ENCODE assay signal across 9 mouse cellular contexts in genomic region chr11:95914571-95914991, GRCm38 (mm10). TPM values are rescaled to one million over a fixed set of nuclear protein-coding genes. Genes with fewer than 3 reads are reported as not detected.
DNase-seq lines count a peak whose midpoint lies in the region; ATAC-seq and TF ChIP-seq lines count a peak whose summit lies in the region.
"Had no signal": no experiment of that assay in that cellular context is flagged by ENCODE, and none has a peak within 500 bp of the region (broad histone marks: within the 10 kb centered on the region; RNA-seq: fewer than 3 reads in every experiment).

TSS of gene B4galnt2 (minus strand) at chr11:95914891.

- H3K27me3 ChIP-seq in embryonic facial prominence, embryonic 14.5 days (replicated peaks; ENCODE audit: control insufficient read depth, insufficient read depth, low read length), result peaks cover 75% of the 10 kb centered on the region
- H3K27me3 ChIP-seq in intestine, embryonic 16.5 days (replicated peaks; ENCODE audit: control insufficient read depth, insufficient read depth, low read length), result peaks cover 5% of the 10 kb centered on the region
- H3K27me3 ChIP-seq in liver, embryonic 14.5 days (ENCODE audit: control insufficient read depth, insufficient read depth, low read length), result peaks cover 61% of the 10 kb centered on the region
- H3K27me3 ChIP-seq in splenic B cell, adult 2 months (ENCODE audit: control insufficient read depth, insufficient read depth, low read length, poor library complexity, severe bottlenecking), result no peaks in the 10 kb centered on the region; the same call in 1 of the 2 replicates

- no peaks in the 10 kb centered on the region for H3K9me3 ChIP-seq in embryonic facial prominence, embryonic 14.5 days (ENCODE audit: control insufficient read depth, low read length)
- no peaks in the 10 kb centered on the region for H3K9me3 ChIP-seq in intestine, embryonic 16.5 days (ENCODE audit: control insufficient read depth, low read length)
- H3K9me3 ChIP-seq in liver, embryonic 14.5 days (ENCODE audit: control insufficient read depth, low read length), result no peaks in the 10 kb centered on the region
- H3K9me3 ChIP-seq: G1E had no signal

- no peak within 1 kb of the TSS for H3K27ac ChIP-seq in gastrocnemius, adult 2 months
- H3K27ac ChIP-seq in embryonic facial prominence, embryonic 14.5 days (replicated peaks; ENCODE audit: low read depth, low read length), result no peak within 1 kb of the TSS
- H3K27ac ChIP-seq in intestine, embryonic 16.5 days (ENCODE audit: low read length), result peak within 1 kb of the TSS; percentile 86
- H3K27ac ChIP-seq in liver, embryonic 14.5 days, result no peak within 1 kb of the TSS

- no peak for TF ChIP-seq CTCF in gastrocnemius, adult 2 months (IDR thresholded peaks at IDR 0.05)
- TF ChIP-seq CTCF in liver, embryonic 14.5 days (IDR thresholded peaks at IDR 0.05; ENCODE audit: low read depth), result no peak

- DNase-seq in gastrocnemius, adult 2 months, result no peak
- no peak for DNase-seq in gastrocnemius, postnatal 10 days
- peak; percentile 17 for DNase-seq in 3134 (ENCODE audit: extremely low read depth, insufficient read length, low spot score)
- DNase-seq in embryonic facial prominence, embryonic 14.5 days (ENCODE audit: low spot score), result peak; percentile 11
- no peak for DNase-seq in liver, embryonic 14.5 days (ENCODE audit: low read depth in 3 of 3, low spot score in 3 of 3)
- DNase-seq in splenic B cell, adult 2 months (ENCODE audit: low read depth, low spot score), result peak; percentile 30
- no peak for DNase-seq in lung, postnatal 14 days

- peak within 1 kb of the TSS; percentile 21 for H3K4me2 ChIP-seq in embryonic facial prominence, embryonic 14.5 days (ENCODE audit: low read depth, low read length)
- peak within 1 kb of the TSS; percentile 48 for H3K4me2 ChIP-seq in intestine, embryonic 16.5 days (ENCODE audit: low read depth, low read length)
- H3K4me2 ChIP-seq in liver, embryonic 14.5 days (ENCODE audit: low read depth), result peak within 1 kb of the TSS; percentile 16

- under 1% methylated on average over 26 of the region's 35 CpGs for WGBS in embryonic facial prominence, embryonic 14.5 days
- WGBS in intestine, embryonic 16.5 days, result under 1% methylated on average over 35 of the region's 35 CpGs
- WGBS in liver, embryonic 14.5 days (ENCODE audit: insufficient replicate concordance), result 1% methylated on average over 35 of the region's 35 CpGs

- intact Hi-C loops in gastrocnemius, adult 2 months (cut with DNase I), result no loop called here

- ATAC-seq in embryonic facial prominence, embryonic 14.5 days (ENCODE audit: low read depth), result no peak
- ATAC-seq in intestine, embryonic 16.5 days, result peak; percentile 73
- ATAC-seq in liver, embryonic 14.5 days (ENCODE audit: insufficient read depth), result no peak

- H3K4me1 ChIP-seq in embryonic facial prominence, embryonic 14.5 days (ENCODE audit: control insufficient read depth, insufficient read depth, low read length), result peaks cover 5% of the 10 kb centered on the region; the same call in 1 of the 2 replicates
- H3K4me1 ChIP-seq in intestine, embryonic 16.5 days (ENCODE audit: control insufficient read depth, insufficient read depth, low read length), result peaks cover 4% of the 10 kb centered on the region
- H3K4me1 ChIP-seq in liver, embryonic 14.5 days (replicated peaks; ENCODE audit: control insufficient read depth in 2 of 2, insufficient read depth in 2 of 2, low read length in 1 of 2), result peaks cover 0 to 4% of the 10 kb centered on the region in 2 experiments; a peak in 2 of 4 replicates

- H3K9ac ChIP-seq in embryonic facial prominence, embryonic 14.5 days (ENCODE audit: low read depth, low read length), result 0 out of 2 replicates have a peak within 1 kb of the TSS, but pooled peaks have one; percentile 1
- H3K9ac ChIP-seq in intestine, embryonic 16.5 days (ENCODE audit: low read depth, low read length), result peak within 1 kb of the TSS; percentile 72
- H3K9ac ChIP-seq in liver, embryonic 14.5 days (replicated peaks), result no peak within 1 kb of the TSS

- peak within 1 kb of the TSS; percentile 30 for H3K4me3 ChIP-seq in gastrocnemius, adult 2 months
- peak within 1 kb of the TSS; percentile 19 for H3K4me3 ChIP-seq in embryonic facial prominence, embryonic 14.5 days (ENCODE audit: low read depth, low read length)
- peak within 1 kb of the TSS; percentile 54 for H3K4me3 ChIP-seq in intestine, embryonic 16.5 days (ENCODE audit: low read length)
- H3K4me3 ChIP-seq in liver, embryonic 14.5 days (ENCODE audit: insufficient read depth in 1 of 2, low read depth in 2 of 2, low read length in 2 of 2), result no peak within 1 kb of the TSS

- no peak for TF ChIP-seq EP300 in liver, embryonic 14.5 days (IDR thresholded peaks at IDR 0.05; ENCODE audit: low read depth)

- no peaks in the 10 kb centered on the region for H3K36me3 ChIP-seq in embryonic facial prominence, embryonic 14.5 days (ENCODE audit: control insufficient read depth, insufficient read depth, low read length)
- no peaks in the 10 kb centered on the region for H3K36me3 ChIP-seq in intestine, embryonic 16.5 days (ENCODE audit: control insufficient read depth, insufficient read depth, low read length)
- H3K36me3 ChIP-seq in liver, embryonic 14.5 days (replicated peaks; ENCODE audit: control insufficient read depth, insufficient read depth, low read depth), result no peaks in the 10 kb centered on the region
- no peaks in the 10 kb centered on the region for H3K36me3 ChIP-seq in splenic B cell, adult 2 months (ENCODE audit: control insufficient read depth, insufficient read depth, low read length, poor library complexity, severe bottlenecking)
- H3K36me3 ChIP-seq: G1E had no signal

RNA-seq across cellular contexts. Expression of gene B4galnt2, which starts in this region (rescaled TPM):
- total RNA-seq in gastrocnemius, adult 2 months (2021), result not detected
- not detected for total RNA-seq in gastrocnemius, postnatal 10 days (2021)
- polyA plus RNA-seq in embryonic facial prominence, embryonic 14.5 days (2014; fragmentation: Nextera tagmentation; extraction: Ambion mirVana), result not detected in 2 replicates
- 41.8 and 44.3 TPM in 2 replicates for polyA plus RNA-seq in intestine, embryonic 16.5 days (2015; fragmentation: Nextera tagmentation; extraction: Ambion mirVana)
- 0.02 TPM in 2 replicates for polyA plus RNA-seq in liver, embryonic 14.5 days (2012; rRNA removed)
- 0.09 TPM in 1 of 2 replicates, not detected in the other for polyA plus RNA-seq in liver, embryonic 14.5 days (2014; fragmentation: Nextera tagmentation; extraction: Ambion mirVana)
- polyA plus RNA-seq: G1E had no signal

Comparison
In these comparisons a context has a peak if more than half of its experiments do, and no peak if none do; other contexts are left out.
1. RNA of gene B4galnt2 (polyA plus RNA-seq): 41.8 to 44.3 TPM in intestine, embryonic 16.5 days; 0.02 to 0.09 TPM in liver, embryonic 14.5 days and not detected in embryonic facial prominence, embryonic 14.5 days; every median in the first group is over 10 times any median in the second.
2. Peak in DNase-seq, H3K4me3 ChIP-seq, H3K9ac ChIP-seq and H3K4me2 ChIP-seq in embryonic facial prominence, embryonic 14.5 days; RNA of the gene not detected or under 1 TPM.
3. DNase-seq: peak in 3134 (single experiment) and splenic B cell, adult 2 months (single experiment); none in gastrocnemius, adult 2 months (single experiment), gastrocnemius, postnatal 10 days (single experiment), liver, embryonic 14.5 days (0 of 3) and lung, postnatal 14 days (single experiment).
4. H3K4me3 ChIP-seq: peak in gastrocnemius, adult 2 months (single experiment) and intestine, embryonic 16.5 days (single experiment); none in liver, embryonic 14.5 days (0 of 2).
5. Peak in every context shown above with its lines, with median percentiles within 50 percentile points of each other: H3K4me2 ChIP-seq.